In genomic region chr5:73864138-73864761, GRCm38 (mm10) we compare ENCODE assay signal across 10 mouse cellular contexts.
DNase-seq lines count a peak whose midpoint lies in the region; ATAC-seq and TF ChIP-seq lines count a peak whose summit lies in the region.
"Had no signal": no experiment of that assay in that cellular context is flagged by ENCODE, and none has a peak within 500 bp of the region (broad histone marks: within the 10 kb centered on the region; RNA-seq: fewer than 3 reads in every experiment).

No protein-coding gene starts in this region.

- WGBS in heart, embryonic 10.5 days, result 71% methylated on average over 9 of the region's 9 CpGs
- 76% methylated on average over 9 of the region's 9 CpGs for WGBS in kidney, postnatal 0 days

- peak; percentile 42 for DNase-seq in heart, adult 8-10 months (ENCODE audit: low spot score)
- no peak for DNase-seq in heart, embryonic 10.5 days (ENCODE audit: low spot score)
- DNase-seq in 3T3-L1 (ENCODE audit: low read depth, low spot score), result peak; percentile 87
- peak; percentile 65 to 83 for DNase-seq in adrenal gland, adult (ENCODE audit: inconsistent age in 2 of 2, low spot score in 1 of 2)
- peak; percentile 81 for DNase-seq in embryo, embryonic 10.5 days (ENCODE audit: low spot score)
- DNase-seq in kidney, postnatal 0 days (ENCODE audit: low spot score), result peak; percentile 74
- peak; percentile 83 for DNase-seq in lung, postnatal 36 days
- peak; percentile 26 to 36 for DNase-seq in thymus, postnatal 36 days

- no peaks in the 10 kb centered on the region for H3K4me1 ChIP-seq in heart, embryonic 10.5 days
- no peaks in the 10 kb centered on the region for H3K4me1 ChIP-seq in kidney, postnatal 0 days (replicated peaks; ENCODE audit: insufficient read depth, low read length)
- H3K4me1 ChIP-seq: embryonic facial prominence, embryonic 12.5 days had no signal

- no peak overlapping the region for H3K27ac ChIP-seq in heart, embryonic 10.5 days
- H3K27ac ChIP-seq in kidney, postnatal 0 days, result no peak overlapping the region
- H3K27ac ChIP-seq: embryonic facial prominence, embryonic 12.5 days; macrophage had no signal

- H3K4me2 ChIP-seq in kidney, postnatal 0 days (ENCODE audit: low read length), result no peak overlapping the region
- H3K4me2 ChIP-seq: embryonic facial prominence, embryonic 12.5 days had no signal

- H3K9me3 ChIP-seq in heart, embryonic 10.5 days, result no peaks in the 10 kb centered on the region
- H3K9me3 ChIP-seq in kidney, postnatal 0 days (replicated peaks; ENCODE audit: low read length), result no peaks in the 10 kb centered on the region
- H3K9me3 ChIP-seq: embryonic facial prominence, embryonic 12.5 days had no signal

- no peak overlapping the region for H3K9ac ChIP-seq in kidney, postnatal 0 days (ENCODE audit: low read depth, low read length)
- H3K9ac ChIP-seq: embryonic facial prominence, embryonic 12.5 days had no signal

- peak; percentile 70 for TF ChIP-seq CTCF in kidney, postnatal 0 days (IDR thresholded peaks at IDR 0.05; ENCODE audit: low read depth)

- H3K4me3 ChIP-seq in heart, embryonic 10.5 days, result no peak overlapping the region
- no peak overlapping the region for H3K4me3 ChIP-seq in kidney, postnatal 0 days (replicated peaks; ENCODE audit: low read depth, low read length)
- H3K4me3 ChIP-seq: embryonic facial prominence, embryonic 12.5 days had no signal

- no peak for ATAC-seq in kidney, postnatal 0 days (replicated peaks; ENCODE audit: low FRiP score, low read depth)

- H3K27me3 ChIP-seq in heart, embryonic 10.5 days (ENCODE audit: insufficient read depth, poor library complexity, severe bottlenecking), result no peaks in the 10 kb centered on the region
- no peaks in the 10 kb centered on the region for H3K27me3 ChIP-seq in kidney, postnatal 0 days (ENCODE audit: insufficient read depth, low read length)
- H3K27me3 ChIP-seq: embryonic facial prominence, embryonic 12.5 days had no signal

- H3K36me3 ChIP-seq in heart, embryonic 10.5 days, result no peaks in the 10 kb centered on the region
- no peaks in the 10 kb centered on the region for H3K36me3 ChIP-seq in kidney, postnatal 0 days (ENCODE audit: insufficient read depth, low read length)
- H3K36me3 ChIP-seq: embryonic facial prominence, embryonic 12.5 days had no signal
